Mouse (Mus musculus) layer of hippocampus, adult 9-10 months (tissue): ENCODE data around the gene Pigl.

Source experiments
- DNase-seq: peaks from one replicate; pipeline ENCODE4 v3.0.0; 2022; ENCODE audit warnings: low spot score

Pigl gene

DNA sequence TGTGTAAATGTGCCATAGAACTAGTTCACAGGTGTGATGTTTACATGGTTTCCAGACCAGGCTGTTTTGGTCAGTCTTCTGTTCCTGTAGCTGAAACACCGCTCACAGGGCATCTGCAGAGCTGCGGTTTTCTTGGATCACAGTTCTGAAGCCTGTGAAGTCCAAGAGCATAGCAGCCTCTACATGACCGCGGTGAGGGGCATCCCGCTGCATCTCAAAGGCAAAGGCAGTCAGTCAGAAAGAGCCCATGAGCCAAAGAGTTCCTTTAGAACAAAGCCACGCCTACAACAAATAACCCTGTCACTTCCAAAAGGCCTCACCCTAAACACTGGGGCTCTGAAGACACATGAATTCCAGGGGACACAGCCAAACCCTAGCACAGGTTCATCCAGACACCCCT, 55.1 kb downstream of the Pigl start:
- DNase-seq = no peak

DNA sequence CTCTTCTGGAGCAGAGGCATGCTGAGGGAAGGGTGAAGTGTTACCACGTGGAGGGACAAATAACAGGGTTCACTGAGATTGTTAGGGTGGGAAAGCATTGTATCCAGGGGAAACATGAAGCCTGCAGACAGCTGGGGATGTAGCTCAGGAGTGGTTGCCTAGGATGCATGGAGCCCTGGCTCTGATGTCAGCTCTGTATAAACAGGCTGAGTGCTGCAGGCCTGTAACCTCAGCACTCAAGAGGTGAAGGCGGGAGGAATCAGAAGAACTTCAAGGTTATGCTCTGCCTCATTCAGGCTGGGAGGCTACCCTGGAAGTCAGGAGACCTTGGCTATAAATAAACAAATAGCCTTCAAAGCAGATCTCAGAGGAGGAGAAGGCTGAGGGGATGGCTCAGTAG, 60.7 kb downstream of the Pigl start:
- no peak for DNase-seq

DNA sequence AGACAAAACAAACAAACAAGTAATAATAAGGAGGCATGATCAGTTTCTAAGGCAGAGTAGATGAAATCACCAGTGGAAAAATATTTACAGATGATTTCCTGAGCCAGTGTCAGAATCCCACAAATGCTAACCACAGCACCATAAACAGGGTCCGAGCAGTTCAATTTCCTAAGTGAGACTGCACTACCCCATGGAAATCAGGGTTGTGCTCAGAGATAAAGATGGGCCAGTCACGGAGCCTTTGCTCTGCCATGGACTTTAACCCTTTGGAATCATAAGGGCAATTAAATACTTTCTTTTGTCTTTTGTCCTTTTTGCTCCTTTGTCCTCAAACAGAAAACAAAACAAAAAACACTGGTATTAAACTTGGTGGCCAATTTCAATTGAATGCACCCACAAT, 64.0 kb downstream of the Pigl start:
- no peak for DNase-seq

DNA sequence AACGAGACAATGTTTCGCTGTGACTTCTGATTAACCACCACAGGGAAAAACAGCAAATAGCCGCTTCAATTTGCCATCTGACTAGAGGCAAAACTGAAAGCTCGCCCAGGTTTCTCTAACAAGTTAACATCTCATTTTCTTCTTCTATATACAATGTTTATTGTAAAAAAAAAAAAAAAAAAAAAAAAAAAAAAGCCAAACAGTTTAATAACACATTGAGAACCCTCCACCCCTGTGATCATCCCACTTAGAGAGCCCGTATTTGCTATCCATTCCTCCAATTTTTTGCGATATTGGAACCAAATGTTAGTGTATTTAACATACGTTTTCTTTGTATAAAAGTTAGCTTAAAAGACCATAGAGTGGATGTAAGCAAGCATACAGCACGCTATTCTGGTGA, 78.8 kb downstream of the Pigl start:
- DNase-seq = no peak

DNA sequence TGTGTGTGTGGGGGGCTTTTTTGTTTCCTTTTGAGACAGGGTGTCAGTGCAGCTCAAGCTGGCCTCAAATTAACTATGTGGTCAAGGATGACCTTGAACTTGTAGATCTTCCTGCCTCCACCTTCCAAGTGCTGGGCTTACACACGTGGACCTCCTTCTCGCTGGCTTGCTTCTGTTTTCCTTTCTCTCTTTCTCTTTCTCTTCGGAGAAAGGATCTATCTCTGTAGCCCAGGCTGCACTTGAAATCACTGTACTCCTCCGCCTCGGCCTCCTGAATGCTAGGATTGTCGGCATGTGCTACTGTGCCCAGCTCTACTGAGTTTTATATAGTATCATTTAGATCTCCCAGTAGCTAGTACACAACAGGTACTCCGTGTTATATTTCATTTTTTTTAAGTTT, 79.3 kb downstream of the Pigl start:
- DNase-seq = no peak

DNA sequence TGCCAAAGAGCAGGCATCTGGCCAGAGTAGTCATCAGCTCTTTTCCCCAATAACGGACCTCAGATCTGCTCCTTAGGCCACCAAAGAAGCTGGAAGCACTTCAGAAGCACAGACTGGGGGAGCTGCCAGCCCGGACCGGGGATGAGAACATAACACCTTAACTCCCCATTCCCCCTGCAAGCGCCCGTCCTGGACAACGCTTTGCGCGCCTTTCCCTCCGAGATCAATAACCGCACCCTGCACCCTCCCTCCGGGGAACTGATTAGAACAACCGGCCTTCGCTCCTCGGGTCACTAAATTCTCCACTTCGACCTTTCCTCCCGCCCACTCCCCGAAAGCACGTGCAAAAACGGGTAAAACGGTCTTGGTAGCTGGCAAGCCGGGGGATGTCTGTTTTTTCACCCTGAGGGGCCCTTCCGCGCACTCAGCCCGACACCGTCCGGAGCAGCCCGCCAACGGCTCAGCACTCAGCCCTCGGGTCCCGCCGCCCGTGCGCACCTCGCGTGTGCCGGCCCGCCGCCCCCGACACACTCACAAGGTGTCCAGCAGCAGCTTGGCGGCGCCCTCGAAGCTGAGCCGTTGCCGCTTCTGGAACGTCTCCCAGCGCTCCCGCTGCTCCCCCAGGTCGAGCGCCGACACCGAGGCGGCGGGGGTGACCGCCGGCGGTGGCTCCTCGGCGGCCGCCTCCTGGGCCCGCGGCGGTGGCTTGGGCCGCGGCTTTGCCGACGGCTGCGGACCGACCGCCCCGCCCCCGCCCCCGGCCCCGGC, 80.2 kb downstream of the Pigl start:
- DNase-seq = no peak

DNA sequence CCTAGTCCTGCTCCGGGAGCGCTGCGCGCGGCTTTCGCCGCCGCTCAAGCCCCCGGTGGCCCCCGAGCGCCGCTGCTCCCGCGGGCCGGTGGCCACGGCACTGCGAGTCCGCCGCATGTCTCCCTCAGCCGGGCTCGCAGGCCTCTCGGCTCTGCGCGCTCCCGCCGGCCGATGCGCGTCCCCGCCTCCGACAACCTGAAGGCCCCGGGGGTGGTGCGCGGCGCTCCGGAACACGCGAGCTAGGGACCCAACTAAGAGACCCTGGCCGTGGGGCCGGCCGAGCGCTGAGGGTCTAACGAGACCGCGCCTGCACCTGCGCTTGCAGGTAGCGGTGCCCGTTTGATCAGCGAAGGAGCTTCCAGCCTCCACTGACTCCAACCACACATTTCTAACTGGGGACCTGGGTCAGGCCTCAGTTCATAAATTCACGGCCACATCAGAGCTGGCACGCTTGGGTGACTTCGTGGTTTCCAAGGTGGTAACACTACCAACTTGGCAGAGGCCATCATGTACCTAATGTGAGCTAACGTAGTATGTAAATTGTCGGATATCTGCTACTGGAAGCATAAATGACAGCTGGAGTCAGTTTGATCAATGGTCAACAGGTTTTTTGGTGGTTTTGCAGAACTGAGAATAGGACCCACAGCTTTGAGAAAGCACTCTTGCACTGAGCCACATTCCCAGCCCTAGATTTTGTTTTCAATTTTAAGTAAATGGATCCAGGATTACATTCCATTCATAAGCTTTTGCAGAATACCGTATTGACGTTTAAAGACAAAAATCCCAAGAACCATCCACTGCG, 81.0 kb downstream of the Pigl start, which contains the start of gene Cenpv:
Gene Cenpv (minus strand): TSS at position 173 of the 802 bp plus-strand sequence.
- DNase-seq = peak; percentile 29

DNA sequence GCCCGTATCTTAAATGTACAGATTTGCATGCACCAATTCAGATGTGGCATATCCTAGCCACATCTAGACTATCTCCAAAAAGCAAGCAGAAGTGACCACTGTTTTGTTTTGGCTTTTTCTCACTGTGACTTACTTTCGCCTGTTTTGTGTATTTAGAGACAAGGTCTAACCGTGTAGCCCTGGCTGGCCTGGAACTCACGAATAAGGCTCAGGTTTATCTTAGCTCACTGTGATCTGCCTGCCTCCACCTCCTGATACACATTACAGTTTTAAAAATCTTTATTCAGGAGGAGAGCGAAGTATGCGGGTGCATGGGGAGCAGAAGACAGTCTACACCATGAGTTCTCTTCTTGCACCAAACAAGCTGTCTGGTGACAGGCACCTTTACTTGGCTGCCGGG, 81.9 kb downstream of the Pigl start:
- no peak for DNase-seq

DNA sequence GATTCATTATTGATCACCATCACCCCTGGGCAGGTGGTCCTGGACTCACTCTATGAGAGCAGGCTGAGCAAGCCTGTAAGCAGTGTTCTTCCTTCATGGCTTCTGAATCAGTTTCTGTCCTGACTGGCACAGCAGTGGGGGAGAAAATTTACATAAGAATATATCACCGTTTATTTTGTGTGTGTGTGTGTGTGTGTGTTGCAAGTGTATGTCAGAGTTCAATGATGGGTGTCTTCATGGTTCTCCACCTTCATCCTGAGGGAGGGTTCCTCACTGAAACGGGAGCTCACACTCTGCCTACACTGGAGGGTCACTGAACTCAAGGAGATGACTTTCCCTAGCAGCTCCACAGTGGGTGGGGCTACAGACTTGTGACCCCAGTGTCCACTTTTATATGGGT, 82.7 kb downstream of the Pigl start:
- DNase-seq = no peak

DNA sequence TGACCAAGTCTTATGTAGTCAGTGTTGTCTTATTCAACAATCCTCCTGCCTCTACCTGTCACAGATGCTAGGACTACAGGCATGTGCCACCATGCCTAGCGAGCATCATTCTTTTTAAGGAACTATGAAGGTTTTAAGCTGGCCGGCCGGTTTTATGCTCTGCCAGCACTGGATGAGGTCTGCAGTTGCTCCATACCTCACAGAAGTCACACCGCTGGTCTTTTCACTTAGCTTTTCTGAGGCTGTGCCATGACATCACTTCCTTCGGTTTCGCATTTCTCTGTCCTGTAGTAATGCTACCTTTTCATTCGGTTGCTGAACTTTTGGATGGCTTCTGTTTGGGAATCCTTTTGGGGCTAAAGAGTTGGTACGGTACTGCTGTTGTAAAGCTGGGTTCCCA, 83.3 kb downstream of the Pigl start:
- no peak for DNase-seq

DNA sequence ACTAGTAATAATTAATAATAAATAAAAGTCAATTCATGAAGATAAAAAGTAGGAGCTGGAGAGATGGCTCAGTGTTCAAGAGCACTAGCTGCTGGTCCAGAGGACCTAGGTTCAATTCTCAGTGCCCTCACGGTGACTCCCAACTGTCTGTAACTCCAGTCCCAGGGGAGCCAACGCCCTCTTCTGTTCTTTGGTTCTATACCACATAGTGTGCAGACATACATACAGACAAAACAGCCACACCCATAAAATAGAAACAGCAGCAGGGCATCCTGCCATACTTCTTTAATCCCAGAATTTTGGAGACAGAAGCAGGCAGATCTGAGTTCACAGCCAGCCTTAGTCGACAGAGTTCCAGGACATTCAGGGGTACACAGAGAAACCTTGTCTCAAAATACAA, 85.7 kb downstream of the Pigl start:
- DNase-seq = no peak

DNA sequence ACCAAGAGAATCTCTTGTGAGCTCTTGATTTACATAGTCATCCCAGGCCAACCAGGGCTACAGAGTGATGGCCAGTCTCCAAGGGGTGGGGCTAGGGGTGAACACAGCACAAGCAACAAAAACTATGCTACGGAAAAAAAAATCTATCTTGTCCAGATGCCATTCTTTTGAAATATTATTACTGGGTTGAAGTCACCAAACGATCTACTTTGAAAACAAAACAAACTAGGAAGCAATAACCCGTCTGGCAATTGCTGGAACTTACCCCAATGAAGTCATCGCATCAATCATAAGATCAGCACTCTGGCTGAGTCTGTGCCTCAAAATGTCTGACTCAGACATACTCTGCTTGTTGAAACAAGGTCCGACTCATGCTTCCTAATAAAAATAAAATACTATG, 91.5 kb downstream of the Pigl start:
- DNase-seq = peak; percentile 47

DNA sequence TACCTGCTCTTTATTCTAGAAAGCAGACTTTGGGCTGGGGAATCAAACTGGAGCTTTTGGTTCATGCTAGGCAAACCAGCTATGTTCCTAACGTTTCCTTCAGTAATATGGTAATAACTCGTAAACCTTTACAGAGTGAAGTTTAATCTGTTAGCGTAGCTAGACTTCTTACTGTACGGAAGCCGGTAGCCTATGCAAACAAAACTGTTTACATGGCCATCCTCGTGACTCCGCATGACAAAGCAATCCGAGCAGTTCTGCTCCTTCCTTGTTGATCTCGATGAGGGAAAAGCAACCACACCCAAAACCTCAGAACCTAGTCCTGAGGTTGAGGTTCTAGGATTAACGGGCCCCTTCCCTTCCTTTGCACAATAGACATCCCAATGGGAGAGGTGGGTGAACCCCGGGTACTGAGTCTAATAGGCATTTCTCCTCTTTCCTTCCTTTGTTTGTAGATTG, 92.0 kb downstream of the Pigl start:
- peak; percentile 54 for DNase-seq

DNA sequence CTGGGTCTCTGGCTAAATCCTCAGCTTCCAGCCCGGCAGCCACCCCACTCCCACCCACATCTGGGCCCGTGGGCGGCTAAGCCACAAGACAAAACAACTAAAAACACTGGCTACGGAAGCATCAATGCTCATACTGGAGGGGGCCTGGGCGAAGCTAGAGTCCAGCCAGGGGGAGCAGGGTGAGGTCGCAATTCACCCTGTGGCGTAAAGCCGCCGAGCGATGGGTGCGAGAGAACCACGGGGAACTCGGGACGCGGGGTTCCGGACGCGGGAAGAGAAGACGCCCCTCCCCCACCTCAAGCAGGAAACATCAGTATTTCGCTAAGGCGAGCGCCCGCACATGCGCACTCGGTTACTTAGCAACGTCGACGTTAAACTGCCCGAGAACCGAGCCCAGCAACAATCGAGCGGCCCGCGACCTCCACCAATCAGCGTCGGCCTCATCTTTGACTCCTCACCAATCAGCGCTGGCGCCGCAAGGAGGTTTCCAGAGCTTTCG, 92.5 kb downstream of the Pigl start, which contains the start of gene Ubb:
Gene Ubb (plus strand): TSS at position 445 of the 499 bp plus-strand sequence.
- DNase-seq = peak; percentile 97

DNA sequence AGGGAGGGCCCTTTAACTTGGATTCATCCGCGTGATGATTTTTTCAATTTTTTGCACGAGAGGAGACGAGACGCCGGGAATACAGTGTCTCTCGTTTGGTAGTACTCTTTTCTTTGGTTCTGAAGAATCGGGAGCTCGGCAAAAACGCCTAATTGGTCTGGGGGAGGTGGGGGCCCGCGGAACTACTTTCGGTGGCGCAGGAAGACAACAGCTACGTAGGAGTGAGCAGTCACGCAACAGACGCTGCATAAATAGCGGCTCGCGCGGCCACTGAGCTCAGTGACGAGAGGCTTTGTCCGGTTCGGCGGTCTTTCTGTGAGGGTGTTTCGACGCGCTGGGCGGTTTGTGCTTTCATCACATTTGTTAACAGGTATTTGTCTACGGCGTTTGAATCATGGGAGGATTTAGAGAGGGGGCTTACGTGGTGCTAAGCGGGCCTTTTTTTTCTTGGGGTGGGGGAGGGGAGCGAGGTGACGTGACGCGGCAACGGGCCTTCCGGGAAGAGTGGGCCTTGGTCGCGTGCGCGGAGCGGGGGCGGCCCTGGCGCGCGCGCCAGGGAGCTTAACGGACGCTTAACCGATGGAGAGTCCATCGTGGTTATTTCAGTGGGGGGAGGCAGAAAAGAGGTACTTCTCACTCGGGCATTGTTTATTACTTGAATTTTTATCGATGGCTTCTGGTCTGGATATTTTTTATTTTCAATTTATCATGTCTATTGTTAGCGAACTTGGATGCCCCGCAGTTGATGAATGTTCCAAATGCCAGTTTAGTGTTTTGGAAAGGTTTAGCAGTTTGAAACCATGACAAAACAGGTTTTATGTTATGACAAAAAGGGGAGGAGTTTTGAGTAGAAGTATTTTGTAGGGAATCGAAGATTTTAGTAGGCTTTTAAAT, 93.2 kb downstream of the Pigl start:
- peak; percentile 77 for DNase-seq

DNA sequence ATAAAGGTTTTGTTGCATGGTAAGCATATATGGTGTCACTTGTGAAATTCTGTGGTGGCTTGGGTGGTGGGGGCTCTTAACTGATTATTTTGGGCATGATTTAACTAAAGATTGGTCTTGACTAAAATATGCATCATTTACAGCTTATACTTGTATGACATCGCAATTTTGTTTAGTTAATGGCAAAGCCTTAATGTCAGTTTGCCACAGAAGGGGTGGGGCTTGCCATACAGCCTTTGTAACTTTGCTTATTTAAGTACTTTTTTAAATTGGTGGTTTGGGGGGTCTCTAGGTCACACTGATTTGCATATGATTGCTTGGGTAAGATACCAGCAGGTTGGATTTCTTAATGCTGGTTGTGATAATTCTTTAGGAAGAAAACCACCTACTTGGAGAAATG, 94.9 kb downstream of the Pigl start:
- no peak for DNase-seq

DNA sequence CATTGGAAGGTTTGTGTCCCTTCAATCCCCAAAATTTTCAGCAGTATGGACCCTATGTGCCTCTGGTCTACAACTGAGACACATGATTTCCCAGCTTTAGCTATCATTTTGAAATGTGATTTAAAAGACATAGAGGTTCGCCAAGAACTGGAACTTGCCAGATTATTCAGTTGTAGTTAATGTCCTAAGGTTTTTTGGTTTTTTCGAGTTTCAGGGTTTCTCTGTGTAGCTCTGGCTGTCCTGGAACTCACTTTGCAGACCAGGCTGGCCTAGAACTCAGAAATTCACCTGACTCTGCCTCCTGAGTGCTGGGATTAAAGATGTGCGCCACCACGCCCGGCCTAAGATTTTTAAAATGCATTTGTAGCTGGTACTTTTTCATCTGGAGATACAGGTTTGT, 95.4 kb downstream of the Pigl start:
- DNase-seq = no peak

DNA sequence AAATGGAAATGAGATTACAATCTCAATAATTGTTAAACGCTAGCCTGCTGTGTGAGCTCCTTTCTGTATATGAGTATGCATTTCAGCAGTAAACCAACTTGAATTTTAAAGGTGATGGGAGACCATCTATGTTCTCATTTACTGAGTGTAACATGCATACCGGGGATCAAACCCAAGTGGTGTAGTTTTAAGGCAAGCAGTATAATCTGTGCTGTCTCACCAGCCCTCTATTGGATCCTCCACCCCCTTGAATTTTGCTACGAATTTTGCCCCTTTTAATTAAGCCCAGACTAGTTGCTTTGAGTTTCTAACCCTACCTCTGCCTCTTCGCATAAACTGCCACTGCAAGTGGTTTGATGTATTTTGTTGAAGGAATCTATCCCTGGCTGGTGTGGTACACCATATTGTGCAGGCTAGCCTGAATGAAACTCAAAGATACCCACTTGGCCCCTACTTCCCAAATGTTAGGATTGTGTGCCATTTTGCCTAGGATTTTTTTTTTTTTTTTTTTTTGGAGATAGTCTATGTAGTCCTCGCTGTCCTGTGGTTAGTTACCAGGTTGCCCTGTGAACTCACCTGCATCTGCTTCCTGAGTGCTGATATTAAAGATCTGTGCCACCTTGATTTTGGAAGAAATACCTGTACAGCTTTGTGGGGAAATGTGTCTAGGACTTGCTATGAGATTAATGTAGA, 96.0 kb downstream of the Pigl start:
- no peak for DNase-seq

DNA sequence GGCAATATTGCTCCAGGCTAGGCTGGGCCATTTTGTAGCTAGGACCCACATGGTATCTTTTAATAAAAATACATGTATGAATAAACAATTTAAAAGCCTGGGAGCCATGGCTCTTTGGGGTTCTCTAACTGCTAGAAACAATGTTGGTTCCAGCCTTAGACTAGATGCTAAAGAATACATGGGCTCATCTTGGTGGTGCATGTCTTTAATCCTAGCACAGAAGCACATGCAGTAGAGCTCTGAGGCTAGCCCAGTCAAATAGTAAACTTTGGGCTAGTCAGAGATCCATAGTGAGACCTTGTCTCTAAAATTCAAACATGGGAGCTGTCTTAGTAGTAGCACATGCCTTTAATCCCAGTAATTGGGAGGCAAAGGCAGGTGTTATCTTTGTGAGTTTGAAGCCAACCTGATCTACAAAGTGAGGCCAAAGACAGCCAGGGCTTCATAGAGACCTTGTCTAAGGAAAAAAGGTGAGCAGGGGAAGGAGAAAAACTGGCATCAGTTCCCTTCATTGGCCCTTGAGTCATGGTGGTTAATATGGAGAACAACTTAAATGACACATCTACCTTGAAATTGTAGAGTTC, 96.8 kb downstream of the Pigl start:
- DNase-seq = no peak

DNA sequence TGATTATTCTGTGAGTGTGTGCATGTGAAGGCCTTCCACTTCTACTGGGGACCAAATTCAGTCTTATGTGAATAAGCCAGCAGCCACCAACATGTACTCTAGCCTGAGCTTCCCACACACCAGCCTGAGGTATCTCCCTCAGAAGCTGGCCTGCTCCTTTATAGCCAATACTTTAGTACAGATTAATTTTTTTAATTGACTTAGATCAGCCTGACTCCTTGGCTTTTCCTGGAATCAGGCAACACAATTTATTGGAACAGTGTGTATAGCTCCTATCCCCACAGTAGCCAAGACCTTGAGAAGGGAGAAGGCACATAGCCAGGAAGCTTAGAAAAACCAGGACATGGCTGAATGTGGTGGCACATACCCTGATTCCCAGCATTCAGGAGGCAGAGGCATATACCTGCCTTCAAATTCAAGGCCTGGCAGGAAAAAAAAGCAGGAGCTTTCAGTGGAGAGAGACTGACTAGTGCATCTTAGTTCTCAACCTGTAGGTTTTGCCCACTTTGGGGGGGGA, 97.7 kb downstream of the Pigl start:
- no peak for DNase-seq

DNA sequence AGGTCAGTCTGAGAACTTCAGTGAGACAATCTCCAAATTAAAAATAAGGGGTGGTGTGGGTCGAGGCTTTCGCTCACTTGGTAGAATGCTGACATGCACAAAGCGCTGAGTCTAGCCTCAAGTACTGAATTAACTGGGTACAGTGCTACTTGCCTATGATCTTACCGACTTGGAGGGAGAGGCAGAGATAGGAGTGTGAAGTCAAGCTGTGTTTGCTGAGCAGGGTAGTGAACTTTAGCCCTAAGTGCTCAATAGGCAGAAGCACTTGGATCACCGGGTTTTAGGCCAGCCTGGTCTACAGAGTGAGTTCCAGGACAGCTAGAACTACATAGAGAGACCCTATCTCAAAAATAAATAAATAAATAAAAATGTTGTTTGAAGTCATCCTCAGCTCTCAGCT, 98.9 kb downstream of the Pigl start:
- DNase-seq = no peak
